Mouse (Mus musculus) liver, embryonic 14.5 days (tissue): ENCODE results near the gene Ccdc85a. TPM values are rescaled to one million over a fixed set of nuclear protein-coding genes. Genes with fewer than 3 reads are reported as not detected.
"Not testable (repeated sequence)": the region's sequence is repeated elsewhere in the genome, so short reads cannot be mapped to it uniquely, and the experiment has no call there.

Experiments used
- ATAC-seq: fragments of 200-750 bp; cut with Nextera tagmentation; 2 replicates; pipeline ENCODE4 v1.8.0; 2017; ENCODE audit warnings: moderate number of reproducible peaks, mild to moderate bottlenecking, moderate library complexity; ENCODE audit not compliant: insufficient read depth
- DNase-seq, 3 experiments: peaks; one replicate each; pipeline ENCODE4 v3.0.0-alpha.2; 2012 to 2013; ENCODE audit warnings: low read depth in 3 of 3, low spot score in 3 of 3
- H3K27ac ChIP-seq: fragments of 300-500 bp; sonication (generic); 2 replicates; pipeline ENCODE4 v1.5.1; 2014; ENCODE audit warnings: moderate library complexity, mild to moderate bottlenecking, control low read depth, inconsistent platforms
- H3K27me3 ChIP-seq: fragments of 300-500 bp; sonication (generic); 2 replicates; pipeline ENCODE4 v1.6.1; 2014; ENCODE audit warnings: mild to moderate bottlenecking, low read length, moderate library complexity; ENCODE audit not compliant: control insufficient read depth, insufficient read depth
- H3K36me3 ChIP-seq: fragments of 300-500 bp; sonication (generic); replicated peaks from 2 replicates; pipeline ENCODE4 v1.6.1; 2014; ENCODE audit warnings: low read depth; ENCODE audit not compliant: control insufficient read depth, insufficient read depth
- H3K4me1 ChIP-seq, 2 experiments: fragments of 200-500 bp in 1 of 2; fragments of 300-500 bp in 1 of 2; sonication (generic) in 1 of 2; replicated peaks; 2 replicates each; pipeline ENCODE4 v1.6.1; 2012 to 2014; ENCODE audit warnings: antibody characterized with exemption in 1 of 2, inconsistent platforms in 1 of 2, low read length in 1 of 2; ENCODE audit not compliant: control insufficient read depth in 2 of 2, insufficient read depth in 2 of 2
- H3K4me2 ChIP-seq: fragments of 300-500 bp; sonication (generic); 2 replicates; pipeline ENCODE4 v1.6.1; 2014; ENCODE audit warnings: low read depth, mild to moderate bottlenecking, control low read depth, moderate library complexity
- H3K4me3 ChIP-seq, 2 experiments: fragments of 200-500 bp in 1 of 2; fragments of 300-500 bp in 1 of 2; sonication (generic) in 1 of 2; 2 replicates each; pipeline ENCODE4 v1.5.1; 2012 to 2014; ENCODE audit warnings: low read depth in 2 of 2, low read length in 2 of 2, mild to moderate bottlenecking in 2 of 2, control low read depth in 1 of 2, inconsistent platforms in 1 of 2, moderate library complexity in 1 of 2; ENCODE audit not compliant: insufficient read depth in 1 of 2
- H3K9ac ChIP-seq: fragments of 300-500 bp; sonication (generic); replicated peaks from 2 replicates; pipeline ENCODE4 v1.6.1; 2014; ENCODE audit warnings: mild to moderate bottlenecking, control low read depth, moderate library complexity
- H3K9me3 ChIP-seq: fragments of 300-500 bp; sonication (generic); 2 replicates; pipeline ENCODE4 v1.6.1; 2016; ENCODE audit warnings: low read length, mixed read lengths; ENCODE audit not compliant: control insufficient read depth
- CTCF ChIP-seq: IDR thresholded peaks from 2 replicates; pipeline ENCODE4 v1.5.1; 2016; ENCODE audit warnings: antibody characterized with exemption, low read depth, control low read depth
- EP300 ChIP-seq: IDR thresholded peaks from 2 replicates; pipeline ENCODE4 v1.6.1; 2016; ENCODE audit warnings: antibody characterized with exemption, low read depth
- WGBS: fragments of 180-500 bp; shearing (Covaris S2); extraction: QIAGEN DNeasy Blood & Tissue Kit; methylation state at CpG from one replicate; pipeline ENCODE4 v1.1.7; 2014; ENCODE audit not compliant: insufficient replicate concordance; 5-methylcytosine and 5-hydroxymethylcytosine counted together
- polyA plus RNA-seq, 2 experiments: library from polyadenylated mRNA; depleted of rRNA in 1 of 2; stranded (reverse) in 1 of 2; unstranded in 1 of 2; fragments of >200 nt; fragmentation: Nextera tagmentation in 1 of 2; extraction: Ambion mirVana in 1 of 2; gene quantifications; 2 replicates each; pipeline versions ENCODE4 v1.2.1 to v1.2.3; 2012 to 2014

The Ccdc85a gene
- polyA plus RNA-seq, 2 experiments, result 0.01 TPM; not detected in 1

DNA sequence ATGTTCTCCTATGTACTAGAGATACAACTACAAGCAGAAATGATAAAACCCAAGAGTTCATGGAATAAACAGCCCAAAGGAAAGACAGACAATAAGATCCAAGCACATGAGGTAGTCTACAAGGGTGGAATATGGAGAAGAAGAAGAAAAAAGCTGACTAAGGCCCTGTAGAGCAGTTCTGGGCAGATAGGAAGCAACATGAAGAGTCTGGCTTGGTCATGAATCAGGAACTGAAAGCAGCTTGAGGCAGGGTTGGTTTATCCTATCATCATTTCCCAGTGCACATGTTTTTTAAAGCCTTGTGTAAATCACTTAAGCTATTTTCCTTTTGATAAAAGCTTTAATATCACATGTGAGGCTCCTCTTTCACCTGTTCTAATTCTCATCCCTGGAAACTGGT is 144.2 kb downstream of the Ccdc85a start:
- Histone ChIP-seq H3K27me3 (no peaks in the 10 kb centered on the region), H3K36me3 (no peaks in the 10 kb centered on the region), H3K4me3 (no peak overlapping the region), H3K9me3 (no peaks in the 10 kb centered on the region), H3K4me2 (no peak overlapping the region), H3K4me1 (no peaks in the 10 kb centered on the region), H3K9ac (no peak overlapping the region), H3K27ac (no peak overlapping the region)
- DNase-seq (no peak), ATAC-seq (no peak)
- TF ChIP-seq EP300, result no peak
- TF ChIP-seq CTCF, result no peak

DNA sequence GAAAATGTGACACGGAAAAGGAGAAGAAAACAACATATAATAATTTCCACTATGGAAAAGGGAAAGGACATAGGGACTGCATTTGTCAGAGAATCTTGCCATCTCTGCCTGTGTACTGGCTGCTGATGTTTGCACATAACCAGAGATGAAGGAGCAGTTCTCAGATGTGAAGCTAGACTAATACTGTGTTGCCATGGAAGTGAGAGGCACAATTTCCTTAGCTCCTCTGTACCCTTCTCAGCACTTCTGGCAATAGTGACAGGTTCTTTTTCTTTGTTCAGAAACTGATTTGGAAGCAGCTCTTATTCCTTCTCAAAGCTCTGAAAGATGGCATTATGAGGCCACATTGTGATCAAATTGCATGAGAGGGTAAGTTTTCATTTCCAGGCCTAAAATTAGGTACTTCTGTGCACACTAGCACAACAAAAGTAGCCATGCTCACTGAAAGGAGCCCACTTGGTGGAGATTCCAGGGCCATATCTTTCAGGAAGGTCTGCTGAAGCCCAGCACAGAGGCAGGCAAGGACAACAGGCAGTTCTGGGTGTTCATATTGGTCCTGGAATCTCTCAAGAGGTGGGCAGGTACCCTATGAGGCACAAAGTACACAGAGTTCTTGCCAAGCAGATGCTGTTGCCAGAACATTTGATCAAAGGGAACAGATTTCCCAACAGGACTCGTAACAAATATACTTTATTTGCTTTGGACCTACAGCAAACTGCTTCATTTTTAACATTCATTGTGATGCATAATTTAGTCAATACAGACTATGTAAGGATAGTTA is 161.5 kb downstream of the Ccdc85a start:
- no peaks in the 10 kb centered on the region for H3K9me3 ChIP-seq
- no peaks in the 10 kb centered on the region for H3K36me3 ChIP-seq
- no peaks in the 10 kb centered on the region for H3K4me1 ChIP-seq
- TF ChIP-seq EP300, result no peak
- TF ChIP-seq CTCF, result no peak
- DNase-seq (no peak), ATAC-seq (no peak)
- H3K27ac ChIP-seq, result no peak overlapping the region
- no peak overlapping the region for H3K9ac ChIP-seq
- H3K4me3 ChIP-seq, result no peak overlapping the region
- H3K27me3 ChIP-seq, result no peaks in the 10 kb centered on the region
- H3K4me2 ChIP-seq, result no peak overlapping the region
- WGBS, result 52% methylated on average over 2 of the region's 2 CpGs

DNA sequence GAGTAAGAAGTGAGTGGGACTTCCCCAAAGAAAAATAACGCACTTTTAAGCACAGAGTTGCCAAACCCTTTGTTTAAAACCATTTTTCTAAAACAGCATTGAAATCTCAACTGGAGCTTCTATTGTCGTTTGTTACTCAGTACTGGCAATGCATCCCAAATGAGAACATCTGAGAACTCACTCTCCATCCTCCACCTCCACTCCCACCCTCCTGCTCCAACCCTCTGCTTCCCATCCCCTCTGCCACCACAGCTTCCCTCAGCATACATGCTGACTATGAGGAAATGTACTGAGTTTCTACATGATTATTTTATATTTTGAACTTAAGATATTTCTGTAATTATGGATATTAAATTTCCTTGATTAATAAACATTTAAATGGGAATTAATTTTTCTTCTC is 168.3 kb downstream of the Ccdc85a start:
- H3K36me3 ChIP-seq, result no peaks in the 10 kb centered on the region
- no peaks in the 10 kb centered on the region for H3K4me1 ChIP-seq
- no peak overlapping the region for H3K4me3 ChIP-seq
- WGBS, result 35% methylated on average over 2 of the region's 2 CpGs
- no peak for DNase-seq
- H3K27ac ChIP-seq, result no peak overlapping the region
- no peaks in the 10 kb centered on the region for H3K27me3 ChIP-seq
- H3K9ac ChIP-seq, result no peak overlapping the region
- no peak for TF ChIP-seq CTCF
- TF ChIP-seq EP300, result no peak
- no peak overlapping the region for H3K4me2 ChIP-seq
- ATAC-seq, result no peak
- no peaks in the 10 kb centered on the region for H3K9me3 ChIP-seq

DNA sequence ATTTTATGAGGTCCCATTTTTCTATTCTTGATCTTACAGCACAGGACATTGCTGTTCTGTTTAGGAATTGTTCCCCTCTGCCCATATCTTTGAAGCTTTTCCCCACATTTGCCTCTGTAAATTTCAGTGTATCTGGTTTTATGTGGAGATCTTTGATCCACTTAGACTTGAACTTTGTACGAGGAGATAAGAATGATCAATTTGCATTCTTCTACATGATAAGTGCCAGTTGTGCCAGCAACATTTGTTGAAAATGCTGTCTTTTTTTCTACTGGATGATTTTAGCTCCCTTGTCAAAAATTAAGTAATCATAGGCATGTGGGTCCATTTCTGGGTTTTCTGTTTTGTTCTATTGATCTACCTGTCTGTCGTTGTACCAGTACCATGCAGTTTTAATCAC is 174.2 kb downstream of the Ccdc85a start:
- not testable (repeated sequence) for H3K27ac ChIP-seq, ATAC-seq, H3K9ac ChIP-seq, H3K9me3 ChIP-seq, H3K4me2 ChIP-seq, H3K4me3 ChIP-seq, H3K36me3 ChIP-seq, DNase-seq, H3K27me3 ChIP-seq, H3K4me1 ChIP-seq
- WGBS, result 60% methylated on average over 2 of the region's 2 CpGs

DNA sequence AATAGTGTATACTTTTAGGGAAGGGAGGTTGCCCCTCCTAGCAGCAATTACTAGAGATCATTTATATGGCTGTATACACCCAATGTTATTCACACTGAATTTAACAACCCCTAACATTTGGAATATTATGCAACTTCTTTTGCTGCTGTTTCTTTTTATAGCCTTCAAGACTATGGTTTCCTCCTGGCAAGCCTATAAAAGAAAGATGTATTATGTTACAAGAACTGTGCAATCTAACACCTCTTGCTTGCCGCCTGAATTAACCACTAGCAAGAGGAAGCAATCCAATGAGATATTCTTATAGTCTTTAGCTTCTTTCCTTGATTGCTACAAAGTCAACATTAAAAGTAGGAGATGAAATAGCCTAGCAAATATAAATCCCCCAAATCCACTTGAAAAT is 187.0 kb downstream of the Ccdc85a start:
- ATAC-seq, result no peak
- no peak overlapping the region for H3K27ac ChIP-seq
- H3K9me3 ChIP-seq, result no peaks in the 10 kb centered on the region
- no peak overlapping the region for H3K4me2 ChIP-seq
- H3K4me3 ChIP-seq, result no peak overlapping the region
- 40% methylated on average over 1 of the region's 1 CpGs for WGBS
- H3K36me3 ChIP-seq, result no peaks in the 10 kb centered on the region
- no peak overlapping the region for H3K9ac ChIP-seq
- H3K27me3 ChIP-seq, result no peaks in the 10 kb centered on the region
- no peaks in the 10 kb centered on the region for H3K4me1 ChIP-seq
- TF ChIP-seq EP300 (no peak), CTCF (no peak)
- DNase-seq, result no peak
